Mouse (Mus musculus): Measurements from ENCODE around the gene Gm9918.
"Not testable (repeated sequence)": the region's sequence is repeated elsewhere in the genome, so short reads cannot be mapped to it uniquely, and the experiment has no call there.

Gene Gm9918

DNA sequence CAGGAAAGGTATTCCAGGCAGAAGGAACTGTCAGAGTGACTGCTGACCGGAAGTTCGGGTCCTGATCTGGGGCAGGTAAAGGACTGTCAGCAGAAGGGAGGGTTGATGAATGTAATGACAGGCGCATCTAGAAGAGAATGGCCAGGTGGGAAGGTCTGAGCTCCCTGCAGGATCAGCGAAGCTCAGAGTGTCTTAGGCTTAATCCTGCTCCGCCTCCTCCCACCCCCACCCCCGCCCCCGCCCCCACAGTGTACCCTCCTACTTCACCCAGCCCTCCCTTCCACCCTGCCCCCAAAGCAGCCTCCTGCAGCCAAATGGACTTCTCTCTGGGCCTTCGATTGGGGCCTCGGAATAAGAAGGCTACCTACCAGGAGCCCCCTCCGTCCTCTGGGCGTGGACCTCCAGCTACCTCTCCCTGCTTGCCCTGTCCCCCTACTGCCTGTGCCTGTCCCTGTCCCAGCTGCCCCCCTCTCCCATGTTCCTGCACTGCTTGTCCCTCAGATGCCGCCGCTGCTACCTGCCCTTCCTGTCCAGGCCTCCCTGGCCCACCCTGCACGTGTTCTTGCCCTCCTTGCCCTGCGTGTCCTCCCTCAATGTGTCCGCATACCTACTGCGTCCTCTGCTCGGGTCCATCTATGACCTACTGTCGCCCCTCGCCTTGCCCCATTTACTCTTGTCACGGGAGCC is at the start of gene Gm9918:
Gene Gm9918 (plus strand): TSS at position 290 of the 687 bp plus-strand sequence.
- DNase-seq, result no peak

DNA sequence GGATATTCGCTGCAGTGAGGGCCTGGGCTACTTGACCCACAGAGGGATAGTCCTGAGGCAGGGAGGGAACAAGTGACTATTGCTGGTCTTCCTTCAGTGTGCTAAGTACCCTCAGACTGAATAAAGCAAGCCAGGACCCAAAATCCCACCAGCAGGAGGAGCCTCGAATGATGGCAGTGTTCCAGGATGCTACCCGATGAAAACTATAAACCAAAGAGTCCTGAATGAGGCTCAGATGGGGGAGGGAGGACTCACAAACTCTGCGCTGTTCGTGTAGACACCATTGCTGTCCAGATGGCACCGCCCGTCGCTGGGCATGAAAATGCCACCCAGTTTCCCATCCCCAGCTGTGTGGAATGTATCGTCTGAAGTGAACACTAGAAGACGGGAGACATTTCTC is 48.0 kb upstream of the Gm9918 start:
- DNase-seq, result no peak

DNA sequence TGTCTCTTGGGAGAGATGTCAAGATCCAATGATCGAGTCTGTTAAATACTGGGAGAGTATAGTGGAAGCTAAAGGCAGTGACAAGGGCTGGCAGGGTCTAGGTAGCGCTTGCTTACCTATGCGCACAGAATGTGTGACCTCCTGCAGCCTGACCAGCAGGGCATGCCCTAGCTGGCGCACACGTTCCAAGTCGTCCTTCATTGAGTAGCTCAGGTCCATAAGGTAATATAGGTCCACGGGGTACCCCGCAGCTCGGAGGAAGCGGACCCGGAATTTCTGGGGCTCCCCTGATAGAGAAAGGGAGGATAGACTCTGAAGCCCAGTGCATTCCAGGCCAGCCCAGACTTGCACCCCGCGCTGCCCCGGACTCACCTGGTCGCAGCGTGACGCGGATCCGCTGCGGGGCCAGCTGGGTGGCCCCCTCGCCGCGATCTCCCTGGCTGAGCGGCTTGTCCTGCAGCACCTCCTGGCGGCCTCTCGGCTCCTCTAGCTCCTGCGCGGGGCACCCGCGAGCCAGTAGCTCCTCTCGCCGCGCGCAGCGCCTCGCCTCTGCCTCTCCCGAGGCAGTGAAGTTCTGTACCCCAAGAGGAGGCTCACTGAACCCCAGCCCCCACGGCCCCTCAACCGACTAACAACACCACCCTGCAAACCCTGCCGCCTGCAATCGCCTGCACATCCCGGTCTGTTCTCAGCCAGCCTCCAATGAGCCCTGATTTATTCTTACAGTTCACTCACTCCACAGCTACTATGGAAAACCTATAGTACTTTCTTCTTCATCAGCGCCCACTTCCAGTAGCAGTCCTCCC is 46.0 kb upstream of the Gm9918 start:
- peak; percentile 80 for DNase-seq

DNA sequence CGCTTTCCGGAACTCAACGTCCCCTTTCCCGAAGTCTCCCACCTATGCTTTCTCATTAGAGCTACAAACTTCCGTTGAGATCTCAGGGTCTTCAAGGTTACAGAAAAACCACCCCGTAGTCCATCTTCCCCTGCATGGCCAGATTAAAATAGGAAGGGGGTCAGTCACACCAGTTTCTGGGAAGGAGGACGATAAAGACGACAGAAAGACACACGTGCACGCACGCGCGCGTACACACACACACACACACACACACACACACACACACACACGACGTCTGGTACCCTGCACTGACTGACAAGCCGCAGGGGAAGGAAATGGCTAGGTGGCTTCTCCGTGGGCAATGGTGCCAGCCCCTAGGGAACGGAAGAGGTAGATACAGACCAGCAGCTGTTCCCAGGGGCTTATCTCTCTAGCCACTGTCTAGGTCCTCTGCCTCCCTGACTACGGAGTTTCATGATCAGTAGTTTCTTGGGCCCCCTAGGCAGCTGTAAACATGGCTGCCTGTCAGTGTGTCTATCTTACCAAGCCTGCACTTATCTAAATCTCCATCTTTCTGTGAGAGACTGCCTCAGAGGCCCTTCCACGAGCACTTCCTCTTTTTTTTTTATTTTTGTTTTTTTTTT is 45.3 kb upstream of the Gm9918 start:
- DNase-seq, result no peak

DNA sequence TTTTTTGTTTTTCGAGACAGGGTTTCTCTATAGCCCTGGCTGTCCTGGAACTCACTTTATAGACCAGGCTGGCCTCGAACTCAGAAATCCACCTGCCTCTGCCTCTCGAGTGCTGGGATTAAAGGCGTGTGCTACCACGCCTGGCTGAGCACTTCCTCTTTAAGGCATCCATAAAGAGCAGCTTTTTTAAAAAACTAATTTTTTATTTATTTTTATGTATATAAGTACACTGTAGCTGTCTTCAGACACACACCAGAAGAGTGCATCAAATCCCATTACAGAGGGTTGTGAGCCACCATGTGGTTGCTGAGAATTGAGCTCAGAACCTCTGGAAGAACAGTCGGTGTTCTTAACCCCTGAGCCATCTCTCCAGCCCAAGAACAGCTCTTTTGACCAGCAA is 44.7 kb upstream of the Gm9918 start:
- DNase-seq, result not testable (repeated sequence)

DNA sequence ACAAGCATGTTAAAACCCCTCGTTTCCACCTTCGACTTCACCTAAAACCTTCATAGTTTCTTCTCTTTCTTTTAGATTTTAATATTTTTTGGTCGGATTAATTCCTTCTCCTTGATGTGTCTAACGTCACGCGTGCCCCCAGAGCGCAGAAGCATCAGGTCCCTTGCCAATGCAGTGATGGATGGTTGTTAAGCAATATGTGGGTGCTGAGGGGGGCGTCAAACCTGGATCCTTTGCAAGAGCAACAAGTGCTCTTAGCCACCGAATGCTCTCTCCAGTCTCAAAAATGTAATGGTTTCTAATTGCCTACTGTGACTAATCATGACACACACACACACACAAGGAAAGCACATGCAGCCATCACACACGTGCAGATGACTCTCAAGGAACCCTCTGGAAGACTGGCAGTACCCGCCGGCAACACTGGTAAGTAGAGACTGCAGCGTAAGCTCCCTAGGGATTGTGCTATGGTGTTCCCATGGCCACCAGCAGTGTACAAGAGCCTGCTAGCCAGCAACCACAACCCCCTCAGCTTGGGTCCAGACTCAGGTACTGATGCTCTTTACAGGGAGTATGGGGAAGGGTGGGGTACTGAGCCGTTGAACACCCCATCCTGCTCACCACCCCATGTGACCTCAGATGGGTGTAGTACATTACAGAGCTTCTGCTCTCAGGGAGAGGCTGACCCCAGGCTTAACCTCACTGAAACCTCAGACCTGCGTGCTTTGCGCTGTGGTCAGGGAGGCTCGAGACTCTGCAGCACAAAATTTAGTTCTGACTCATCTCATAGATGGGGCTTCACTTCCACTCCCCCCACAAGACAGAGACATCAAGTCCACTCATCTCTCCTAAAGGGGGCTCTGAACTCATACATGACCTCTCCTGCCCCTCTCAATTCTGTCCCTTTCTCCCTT is 39.7 kb upstream of the Gm9918 start:
- no peak for DNase-seq

DNA sequence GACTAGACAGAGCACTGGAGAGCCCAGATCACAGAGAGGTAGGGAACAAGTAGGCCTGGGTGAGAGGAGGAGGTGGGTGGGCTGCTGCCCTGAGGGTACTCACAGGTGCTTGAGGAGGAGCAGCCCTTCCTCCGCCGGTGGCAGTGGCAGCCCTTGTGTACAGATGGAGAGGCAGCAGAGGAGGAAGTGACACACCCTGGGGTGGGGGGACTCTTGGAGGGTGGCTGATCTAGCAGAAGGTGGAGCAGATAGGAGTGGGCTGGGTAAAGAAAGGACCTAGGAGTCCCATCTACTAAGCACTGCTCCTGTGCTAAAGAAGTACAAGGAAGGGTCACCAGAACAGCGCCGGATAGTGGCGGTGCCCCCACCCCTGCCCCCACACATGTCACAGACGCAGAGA is 38.6 kb upstream of the Gm9918 start, which contains the start of gene Itgb7:
Gene Itgb7 (minus strand): TSS at position 197 of the 400 bp plus-strand sequence.
- DNase-seq, result no peak

DNA sequence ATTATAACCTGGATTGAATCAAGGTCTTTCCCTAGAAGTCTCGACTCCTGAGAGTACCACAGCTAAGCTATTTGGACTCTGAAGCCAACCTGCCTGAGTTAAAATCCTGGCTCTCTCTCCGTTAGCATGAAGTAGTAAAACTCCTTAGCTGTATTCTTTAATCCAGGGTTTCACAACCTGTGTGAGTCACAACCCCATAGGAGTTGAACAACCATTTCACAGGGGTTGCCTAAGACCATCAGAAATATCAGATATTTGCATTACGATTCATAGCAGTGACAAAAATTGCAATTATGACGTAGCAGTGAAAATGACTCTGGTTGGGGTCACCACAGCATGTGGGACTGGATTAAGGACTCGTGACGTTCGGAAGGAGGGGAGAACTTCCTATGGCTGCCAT is 37.6 kb upstream of the Gm9918 start:
- no peak for DNase-seq

DNA sequence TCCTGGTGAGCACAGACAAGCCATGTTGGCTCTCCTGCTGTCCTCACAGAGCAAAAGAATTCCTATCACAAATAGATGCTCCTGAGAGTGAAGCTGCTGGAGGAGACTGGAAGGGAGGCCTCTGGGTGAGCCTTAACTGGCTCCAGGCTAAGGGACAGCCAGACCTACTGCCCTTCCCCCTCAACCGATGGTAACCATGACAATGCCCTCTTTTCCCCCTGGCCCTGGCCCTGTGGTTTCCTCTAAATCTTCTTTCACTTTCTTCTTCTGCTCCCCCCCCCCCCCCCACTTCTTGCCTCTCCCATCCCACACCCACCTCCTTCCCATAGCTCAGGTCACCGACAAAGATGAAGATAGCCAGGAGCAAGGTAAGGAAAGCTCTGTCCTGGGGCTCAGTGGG is 36.5 kb upstream of the Gm9918 start:
- no peak for DNase-seq

DNA sequence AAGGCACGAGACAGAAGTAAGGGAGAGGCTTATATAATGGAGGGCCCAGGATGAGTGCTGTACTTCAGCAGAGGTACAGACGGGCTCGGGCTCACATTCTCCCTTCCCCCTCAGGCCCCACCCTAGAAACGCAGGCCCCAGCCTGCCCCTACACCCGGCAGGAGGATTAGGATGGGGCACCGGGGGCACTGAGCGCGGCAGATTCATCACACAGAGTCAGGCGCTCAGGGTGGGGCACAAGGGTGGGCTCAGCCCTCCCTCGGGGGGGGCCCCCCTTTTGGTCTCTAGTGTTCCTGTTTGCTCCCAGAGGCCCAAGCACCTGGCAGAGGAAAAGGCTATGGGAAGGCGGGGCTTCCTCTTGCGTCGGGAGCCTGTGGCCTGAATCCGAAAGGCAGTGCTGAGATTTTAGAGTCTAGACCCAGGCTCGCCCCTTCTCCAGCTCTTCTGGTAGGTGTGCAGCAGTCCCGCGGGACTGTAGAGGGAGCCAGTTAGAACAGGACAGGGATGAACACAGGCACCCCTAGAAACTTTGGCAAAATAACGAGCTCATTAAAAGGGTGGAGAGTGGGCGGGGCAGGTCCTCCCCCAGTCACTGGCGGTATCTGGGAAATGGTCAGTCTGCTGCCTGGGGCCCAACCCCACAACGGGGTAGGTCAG is 34.9 kb upstream of the Gm9918 start:
- DNase-seq, result no peak

DNA sequence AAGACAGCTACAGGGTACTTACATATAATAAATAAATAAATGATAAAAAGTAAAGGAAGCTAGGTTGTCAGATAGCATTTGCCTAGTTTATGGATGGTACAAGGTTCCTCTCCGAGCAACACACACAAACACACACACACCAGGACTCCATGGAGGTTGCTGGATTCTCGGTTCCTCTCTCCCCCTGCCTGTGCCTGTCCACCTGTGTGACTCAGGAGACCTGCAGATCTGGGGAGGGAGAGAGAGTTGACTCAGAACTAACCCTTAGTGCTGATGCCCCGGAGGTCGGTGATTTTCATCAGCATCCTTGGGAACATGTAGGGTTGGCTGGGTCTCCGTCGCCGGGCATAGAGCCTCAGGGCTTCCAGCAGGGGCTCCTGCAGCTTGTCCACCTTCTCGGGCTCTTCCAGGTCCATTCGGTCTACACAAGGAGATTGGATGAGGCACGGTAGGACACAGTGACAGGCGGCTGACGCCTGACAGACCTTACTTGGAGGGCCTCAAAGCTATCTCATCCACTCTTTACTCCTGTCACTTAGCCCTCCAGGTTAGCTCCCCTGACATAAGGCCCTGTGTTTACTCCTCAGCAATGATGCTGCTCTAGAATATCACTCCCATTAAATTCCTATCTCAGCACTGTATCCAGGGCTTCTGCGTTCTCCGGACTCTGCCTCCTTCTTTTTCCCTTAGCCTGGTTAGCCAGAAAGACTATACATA is 31.7 kb upstream of the Gm9918 start:
- DNase-seq, result no peak

DNA sequence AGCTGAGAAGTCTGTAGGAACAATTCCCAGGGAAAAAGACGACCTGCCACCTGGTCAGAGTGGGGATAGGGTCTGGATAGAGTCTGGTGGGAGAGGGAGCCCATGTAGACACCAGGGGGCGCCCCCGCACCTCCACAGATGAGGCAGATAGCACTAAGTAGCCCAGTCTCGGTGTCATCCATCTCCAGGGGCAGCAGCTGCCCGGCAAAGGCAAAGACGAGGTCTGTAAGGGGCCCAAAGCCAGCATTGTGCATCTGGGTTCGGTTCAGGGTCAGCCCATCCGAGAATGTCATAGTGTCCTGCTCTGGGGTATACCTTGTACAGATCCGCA is 31.1 kb upstream of the Gm9918 start:
- peak; percentile 70 for DNase-seq

DNA sequence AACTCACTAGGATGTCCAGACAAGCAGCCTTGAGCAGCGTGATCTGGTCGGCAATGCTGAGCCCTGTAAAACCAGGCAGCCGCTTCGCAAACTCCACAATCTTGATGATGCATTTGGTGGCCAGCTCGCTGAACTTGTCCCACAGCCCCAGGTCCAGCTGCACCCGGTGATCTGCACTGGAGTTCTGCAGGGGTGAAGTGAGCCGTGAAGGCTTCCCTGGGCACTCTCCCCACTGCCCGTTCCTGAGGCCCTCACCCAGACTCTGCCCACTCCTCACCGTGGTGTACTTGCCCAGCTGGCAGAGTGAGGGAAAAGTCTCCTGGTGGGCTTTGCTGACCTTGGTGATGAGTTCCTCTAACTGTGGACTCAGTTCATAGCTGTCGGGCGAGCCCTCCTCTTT is 30.5 kb upstream of the Gm9918 start:
- DNase-seq, result no peak

DNA sequence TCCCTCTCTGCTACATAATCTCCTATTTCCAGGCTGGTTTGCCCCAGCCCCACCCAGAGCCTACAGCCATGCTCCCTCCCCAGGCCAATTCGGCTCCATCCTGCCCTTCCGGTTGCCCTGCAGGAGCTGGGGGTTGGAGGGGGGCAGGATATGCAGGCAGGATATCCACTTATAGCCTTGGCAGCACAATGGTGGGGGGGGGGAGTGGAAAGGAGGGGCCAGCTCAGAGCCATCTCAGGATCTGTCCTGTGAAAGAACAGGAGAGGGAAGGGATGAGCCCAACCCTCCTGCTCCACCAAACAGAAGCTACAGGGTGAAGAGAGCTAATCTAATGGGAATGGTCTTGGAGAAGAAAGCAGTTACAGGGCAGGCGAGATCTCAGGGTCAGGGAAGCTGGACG is 29.8 kb upstream of the Gm9918 start:
- no peak for DNase-seq

DNA sequence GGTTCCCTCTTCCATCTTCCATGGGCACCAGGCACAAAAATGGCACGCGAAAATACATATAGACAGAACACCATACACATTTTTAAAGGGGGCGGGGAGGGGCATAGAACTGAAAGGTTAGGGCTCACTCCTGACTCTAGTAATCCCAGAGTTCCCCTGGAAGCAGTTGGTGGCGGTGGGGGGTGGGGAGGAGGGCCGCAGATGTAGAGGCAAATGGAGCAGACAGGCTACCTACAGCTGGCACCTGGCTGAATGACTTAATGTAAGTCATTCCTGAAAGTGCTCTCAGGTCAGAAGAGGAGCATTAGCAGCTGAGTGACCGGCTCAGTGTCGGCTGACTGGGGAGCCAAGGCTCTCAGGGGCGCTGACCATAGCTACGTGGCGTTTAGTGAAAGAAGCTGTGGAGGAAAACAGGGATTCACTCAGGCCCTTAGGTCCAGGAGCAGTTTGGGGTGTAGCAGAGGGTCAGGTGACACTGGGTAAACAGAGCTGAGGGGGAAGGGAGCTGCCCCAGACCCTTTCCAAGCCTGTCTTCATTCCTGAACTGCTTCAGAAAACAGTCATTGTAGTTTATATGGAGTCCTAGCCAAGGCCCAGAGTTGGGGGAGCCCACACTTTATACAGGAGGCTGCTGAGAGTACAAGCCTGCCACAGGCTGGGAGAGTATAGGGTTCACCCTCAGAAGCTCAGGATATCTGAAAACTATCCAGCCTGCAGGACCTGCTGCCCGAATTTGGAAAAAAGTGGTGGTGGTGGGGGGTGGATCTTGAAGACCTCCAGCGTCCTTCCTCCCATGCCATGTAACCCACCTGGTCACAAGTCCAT is 27.7 kb upstream of the Gm9918 start:
- no peak for DNase-seq

DNA sequence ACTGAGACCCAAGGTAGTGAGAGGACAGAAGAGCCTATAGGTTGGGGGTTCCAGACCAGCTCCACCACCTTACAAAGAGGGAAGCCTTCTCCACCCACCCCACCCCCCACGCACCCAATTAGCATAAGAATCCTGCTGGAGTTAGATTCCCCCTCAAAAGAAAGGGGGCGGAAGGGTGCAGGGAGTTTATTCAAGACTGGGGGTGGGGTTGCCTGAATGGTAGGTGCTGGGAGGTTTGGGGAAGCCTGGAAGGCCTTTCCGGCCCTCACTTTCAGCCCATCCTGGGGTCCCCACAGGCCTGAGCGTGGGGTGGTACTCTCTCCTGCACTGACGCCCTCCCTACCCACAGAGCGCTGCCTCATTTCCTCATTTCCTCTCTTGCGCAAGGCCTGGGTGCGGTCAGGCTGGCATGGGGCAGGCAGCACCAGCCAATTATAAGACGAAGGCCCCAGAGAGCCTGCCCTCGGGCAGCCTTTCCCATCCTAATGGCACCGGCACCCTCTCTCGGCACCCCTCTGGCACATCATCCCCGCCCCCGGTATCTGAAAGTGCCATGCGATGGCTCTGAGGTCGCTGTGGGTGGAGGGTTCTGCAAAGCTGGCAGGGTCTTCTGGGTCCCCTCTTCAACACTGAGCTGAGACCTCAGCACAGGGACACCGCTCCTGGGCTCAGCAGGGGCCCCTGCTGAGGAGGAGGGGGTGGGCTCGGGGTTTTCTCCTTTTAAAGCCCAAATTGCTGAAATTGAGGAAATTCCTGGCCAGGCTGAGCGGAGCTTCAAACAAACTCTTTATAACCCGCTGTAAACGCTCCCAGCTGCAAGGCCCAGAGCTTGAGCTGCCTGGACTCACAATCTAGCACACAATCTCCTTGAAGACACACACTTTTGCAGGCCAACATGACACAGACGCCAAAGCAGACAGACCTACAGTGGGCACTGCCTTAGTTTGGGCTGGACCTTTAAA is 26.9 kb upstream of the Gm9918 start:
- no peak for DNase-seq

DNA sequence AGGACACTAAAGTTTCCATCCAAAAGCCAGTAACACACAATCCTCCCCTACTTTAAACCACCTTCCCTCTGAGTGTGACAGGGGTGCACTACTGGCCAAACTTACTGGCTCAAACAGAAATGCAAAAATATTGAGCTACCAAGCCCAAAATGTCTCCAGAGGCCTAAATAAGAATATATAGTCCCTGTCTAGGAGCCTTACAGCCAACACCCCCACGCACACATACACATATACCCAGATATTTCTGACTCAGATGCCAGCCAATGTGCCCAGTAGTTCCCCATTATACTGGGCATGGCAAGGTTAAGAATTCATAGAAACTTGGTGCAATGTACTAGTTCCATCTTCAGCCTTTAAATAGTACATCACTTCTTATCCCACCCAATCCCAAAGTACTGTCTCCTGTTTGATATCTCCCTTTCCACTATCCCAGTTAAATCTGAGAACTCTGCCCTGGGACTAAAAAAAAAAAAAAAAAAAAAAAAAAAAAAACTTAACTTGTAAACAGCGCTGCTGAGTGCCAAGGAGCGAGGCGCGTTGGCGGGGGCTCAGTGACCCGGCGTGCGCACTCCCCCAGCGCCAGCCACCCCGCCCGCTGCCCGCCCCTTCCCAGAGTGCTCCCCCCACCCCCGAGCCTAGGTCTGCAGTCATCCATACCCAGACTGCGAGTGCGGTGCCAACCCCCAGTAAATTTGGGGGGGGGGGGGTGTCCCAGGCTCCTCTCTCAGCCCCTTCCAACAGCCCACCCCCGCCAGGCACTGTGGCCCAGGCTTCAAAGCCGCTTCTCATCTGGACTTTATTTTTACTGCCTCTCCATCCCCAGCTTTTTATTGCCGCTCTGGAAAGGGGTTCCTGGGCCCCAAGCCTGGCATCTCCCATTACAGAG is 25.8 kb upstream of the Gm9918 start:
- DNase-seq, result no peak

DNA sequence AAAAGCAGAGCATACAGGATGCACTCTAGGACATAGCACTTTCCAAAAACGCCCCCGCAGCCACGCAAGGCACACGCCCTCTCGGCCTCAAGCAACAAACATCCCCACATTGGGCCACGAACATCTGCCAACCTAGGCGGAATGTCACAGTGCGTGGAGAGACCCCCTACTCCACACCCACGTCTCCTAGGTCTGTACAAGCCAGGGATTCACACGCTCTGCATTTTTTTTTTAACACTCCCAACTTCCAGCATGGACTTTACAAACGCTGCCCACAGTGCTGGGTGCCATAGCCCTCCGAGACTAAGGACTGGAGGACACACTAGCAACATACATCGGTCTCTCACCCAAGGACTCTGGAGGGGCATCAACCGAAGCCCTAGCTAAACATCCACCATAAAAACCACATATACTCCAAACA is 24.9 kb upstream of the Gm9918 start:
- no peak for DNase-seq

Measured in cerebellum, adult 11 months (tissue).